Mouse (Mus musculus): Measurements from ENCODE around the gene Krtap6-1. TPM values are rescaled to one million over a fixed set of nuclear protein-coding genes. Genes with fewer than 3 reads are reported as not detected.
"Not testable (repeated sequence)": the region's sequence is repeated elsewhere in the genome, so short reads cannot be mapped to it uniquely, and the experiment has no call there.

The Krtap6-1 gene
- not detected for total RNA-seq (2018; cell fraction: chromatin; rRNA removed)
- not detected for total RNA-seq (2018; cell fraction: cytosol; rRNA removed)
- not detected for total RNA-seq (2018; cell fraction: nucleus; rRNA removed)
- not detected in 3 replicates for polyA plus RNA-seq (2018)

DNA sequence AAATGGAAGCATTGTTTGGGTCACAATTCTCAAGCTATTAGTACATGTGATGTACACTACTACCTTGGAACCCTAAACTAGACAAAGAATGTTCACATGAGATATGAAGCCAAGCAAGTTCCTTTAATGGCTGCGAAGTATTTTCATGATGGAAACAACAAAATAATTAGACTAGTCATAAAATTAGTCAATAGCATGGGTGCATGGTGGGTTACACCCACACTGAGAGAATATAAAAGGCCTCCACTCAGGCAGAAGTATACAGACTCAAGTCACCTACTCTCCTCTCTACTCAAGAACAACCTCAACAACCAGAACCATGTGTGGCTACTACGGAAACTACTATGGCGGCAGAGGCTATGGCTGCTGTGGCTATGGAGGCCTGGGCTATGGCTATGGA lies at the start of gene Krtap6-1:
Krtap6-1 (plus strand) TSS at position 301 of the 400 bp plus-strand sequence.
- WGBS (ENCODE audit: missing documents), result 100% methylated on average over 3 of the region's 3 CpGs
- not testable (repeated sequence) for H3K36me3 ChIP-seq (ENCODE audit: inconsistent target); H3K4me3 ChIP-seq (ENCODE audit: inconsistent target); H3K27ac ChIP-seq; H3K79me2 ChIP-seq (ENCODE audit: inconsistent target)

- 85% methylated on average over 4 of the region's 5 CpGs for WGBS (ENCODE audit: missing documents)
- H3K4me3 ChIP-seq (ENCODE audit: inconsistent target), result no peak within 1 kb of the TSS
- H3K36me3 ChIP-seq (ENCODE audit: inconsistent target), result no peaks in the 10 kb centered on the region
- H3K27ac ChIP-seq, result no peak within 1 kb of the TSS
- H3K79me2 ChIP-seq (ENCODE audit: inconsistent target), result no peaks in the 10 kb centered on the region
These were observed 20.8 kb upstream of the Krtap6-1 start, which contains the start of gene Krtap22-2 for GRCm38 (mm10) chr16:89010659-89011058. Krtap22-2 (minus strand) TSS chr16:89010759.

- Histone ChIP-seq H3K4me3 (ENCODE audit: inconsistent target) (no peak overlapping the region), H3K27ac (no peak overlapping the region), H3K79me2 (ENCODE audit: inconsistent target) (no peaks in the 10 kb centered on the region), H3K36me3 (ENCODE audit: inconsistent target) (no peaks in the 10 kb centered on the region)
- 100% methylated on average over 3 of the region's 3 CpGs for WGBS (ENCODE audit: missing documents)
These were observed 17.5 kb upstream of the Krtap6-1 start for GRCm38 (mm10) chr16:89013973-89014372.

DNA sequence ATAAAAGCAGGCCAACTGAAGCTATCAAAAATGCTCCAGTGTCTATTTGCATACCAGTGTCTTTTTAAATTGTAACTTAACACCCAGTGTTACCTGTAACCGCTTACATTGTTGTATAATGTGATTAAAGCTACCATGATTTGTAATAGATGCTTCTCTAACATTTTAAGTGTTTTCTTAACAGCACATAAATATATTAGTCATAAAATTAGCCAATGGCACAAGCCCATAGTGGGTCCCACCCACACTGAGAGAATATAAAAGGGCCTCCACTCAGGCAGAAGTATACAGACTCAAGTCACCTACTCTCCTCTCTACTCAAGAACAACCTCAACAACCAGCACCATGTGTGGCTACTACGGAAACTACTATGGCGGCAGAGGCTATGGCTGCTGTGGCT lies 16.5 kb upstream of the Krtap6-1 start, which contains the start of gene Gm10229:
Gm10229 (plus strand) TSS at position 301 of the 400 bp plus-strand sequence.
- WGBS (ENCODE audit: missing documents), result 91% methylated on average over 1 of the region's 3 CpGs
- not testable (repeated sequence) for H3K79me2 ChIP-seq (ENCODE audit: inconsistent target); H3K4me3 ChIP-seq (ENCODE audit: inconsistent target); H3K36me3 ChIP-seq (ENCODE audit: inconsistent target); H3K27ac ChIP-seq

GRCm38 (mm10) chr16:89041372-89041771 lies 9.9 kb downstream of the Krtap6-1 start, which contains the start of gene Gm10228:
Gm10228 (minus strand) TSS chr16:89041472.
- not testable (repeated sequence) for H3K36me3 ChIP-seq (ENCODE audit: inconsistent target); H3K79me2 ChIP-seq (ENCODE audit: inconsistent target); H3K27ac ChIP-seq; H3K4me3 ChIP-seq (ENCODE audit: inconsistent target)
- 76% methylated on average over 2 of the region's 4 CpGs for WGBS (ENCODE audit: missing documents)

DNA sequence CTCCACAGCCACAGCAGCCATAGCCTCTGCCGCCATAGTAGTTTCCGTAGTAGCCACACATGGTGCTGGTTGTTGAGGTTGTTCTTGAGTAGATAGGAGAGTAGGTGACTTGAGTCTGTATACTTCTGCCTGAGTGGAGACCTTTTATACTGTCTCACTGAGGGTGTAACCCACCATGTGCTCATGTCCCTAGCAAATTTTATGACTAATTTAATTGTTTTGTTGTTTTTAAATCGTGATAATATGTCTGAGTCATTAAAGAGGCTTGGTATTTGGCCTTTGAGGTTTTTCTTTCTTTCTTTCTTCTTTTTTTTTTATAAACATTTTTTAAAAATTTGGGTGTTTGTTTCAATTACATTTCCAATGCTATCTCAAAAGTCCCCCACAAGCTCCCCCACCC lies 16.3 kb downstream of the Krtap6-1 start, which contains the start of gene Krtap6-5:
Krtap6-5 (minus strand) TSS at position 101 of the 400 bp plus-strand sequence.
- Histone ChIP-seq H3K4me3 (ENCODE audit: inconsistent target) (no peak within 1 kb of the TSS), H3K36me3 (ENCODE audit: inconsistent target) (no peaks in the 10 kb centered on the region), H3K27ac (no peak within 1 kb of the TSS), H3K79me2 (ENCODE audit: inconsistent target) (no peaks in the 10 kb centered on the region)
- 67% methylated on average over 1 of the region's 3 CpGs for WGBS (ENCODE audit: missing documents)

GRCm38 (mm10) chr16:89063902-89064301 lies 32.4 kb downstream of the Krtap6-1 start, which contains the start of gene 1110025L11Rik:
1110025L11Rik (minus strand) TSS chr16:89064002.
- not testable (repeated sequence) for H3K36me3 ChIP-seq (ENCODE audit: inconsistent target); H3K27ac ChIP-seq; H3K79me2 ChIP-seq (ENCODE audit: inconsistent target); H3K4me3 ChIP-seq (ENCODE audit: inconsistent target)
- no CpG with 5 or more reads among the region's 2 CpGs for WGBS (ENCODE audit: missing documents)

DNA sequence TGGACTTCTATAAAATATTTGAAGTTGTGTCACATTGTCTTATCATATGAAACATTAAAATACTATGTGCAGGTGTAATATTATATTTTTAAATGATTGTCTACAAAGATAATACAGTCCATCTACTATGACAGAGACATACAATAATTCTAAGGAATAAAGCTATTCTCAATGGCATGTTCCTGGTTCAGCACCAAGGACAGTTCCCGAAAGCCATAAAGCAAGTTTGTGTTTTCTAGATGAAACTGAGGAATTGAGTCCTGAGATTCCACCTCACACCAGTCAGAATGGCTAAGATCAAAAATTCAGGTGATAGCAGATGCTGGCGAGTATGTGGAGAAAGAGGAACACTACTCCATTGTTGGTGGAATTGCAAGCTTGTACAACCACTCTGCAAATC lies 39.5 kb downstream of the Krtap6-1 start:
- H3K4me3 ChIP-seq (ENCODE audit: inconsistent target); H3K36me3 ChIP-seq (ENCODE audit: inconsistent target); H3K27ac ChIP-seq; H3K79me2 ChIP-seq (ENCODE audit: inconsistent target): not testable (repeated sequence)
- WGBS (ENCODE audit: missing documents), result 88% methylated on average over 2 of the region's 2 CpGs

Other genes with a start within 250 kb of the Krtap6-1 start
- not detected in 3 replicates for gene Gm20741, start 219.5 kb upstream of the Krtap6-1 start, polyA plus RNA-seq (2018)
- gene Krtap15, start 211.5 kb upstream of the Krtap6-1 start, polyA plus RNA-seq (2018), result not detected in 3 replicates
- not detected in 3 replicates for gene Krtap14, start 205.6 kb upstream of the Krtap6-1 start, polyA plus RNA-seq (2018)
- not detected in 3 replicates for gene Krtap19-1, start 162.3 kb upstream of the Krtap6-1 start, polyA plus RNA-seq (2018)
- gene Krtap19-2, start 157.4 kb upstream of the Krtap6-1 start, polyA plus RNA-seq (2018), result not detected in 3 replicates
- gene Krtap19-3, start 153.7 kb upstream of the Krtap6-1 start, polyA plus RNA-seq (2018), result not detected in 3 replicates
- gene Krtap19-4, start 146.6 kb upstream of the Krtap6-1 start, polyA plus RNA-seq (2018), result not detected in 3 replicates
- not detected in 3 replicates for gene Krtap19-5, start 135.2 kb upstream of the Krtap6-1 start, polyA plus RNA-seq (2018)
- not detected in 3 replicates for gene Krtap19-9b, start 99.4 kb upstream of the Krtap6-1 start, polyA plus RNA-seq (2018)
- gene Krtap16-3, start 68.8 kb upstream of the Krtap6-1 start, polyA plus RNA-seq (2018), result not detected in 3 replicates
- not detected in 3 replicates for gene Krtap22-2, start 20.9 kb upstream of the Krtap6-1 start, polyA plus RNA-seq (2018)
- not detected in 3 replicates for gene Gm10229, start 16.4 kb upstream of the Krtap6-1 start, polyA plus RNA-seq (2018)
- not detected in 3 replicates for gene Gm10228, start 9.8 kb downstream of the Krtap6-1 start, polyA plus RNA-seq (2018)
- not detected in 3 replicates for gene Krtap6-5, start 16.2 kb downstream of the Krtap6-1 start, polyA plus RNA-seq (2018)
- gene 1110025L11Rik, start 32.3 kb downstream of the Krtap6-1 start, polyA plus RNA-seq (2018), result not detected in 3 replicates
- gene Krtap6-3, start 52.3 kb downstream of the Krtap6-1 start, polyA plus RNA-seq (2018), result not detected in 3 replicates
- gene Gm6358, start 109.2 kb downstream of the Krtap6-1 start, polyA plus RNA-seq (2018), result not detected in 3 replicates
- gene Gm10061, start 119.4 kb downstream of the Krtap6-1 start, polyA plus RNA-seq (2018), result not detected in 3 replicates
- gene Gm9789, start 126.3 kb downstream of the Krtap6-1 start, polyA plus RNA-seq (2018), result not detected in 3 replicates
- gene Gm7735, start 137.8 kb downstream of the Krtap6-1 start, polyA plus RNA-seq (2018), result not detected in 3 replicates
- gene 1110057P08Rik, start 143.0 kb downstream of the Krtap6-1 start, polyA plus RNA-seq (2018), result not detected in 3 replicates
- not detected in 3 replicates for gene Krtap20-2, start 174.2 kb downstream of the Krtap6-1 start, polyA plus RNA-seq (2018)